Comparison of ENCODE assay signal across 18 mouse cellular contexts in the genomic region with DNA sequence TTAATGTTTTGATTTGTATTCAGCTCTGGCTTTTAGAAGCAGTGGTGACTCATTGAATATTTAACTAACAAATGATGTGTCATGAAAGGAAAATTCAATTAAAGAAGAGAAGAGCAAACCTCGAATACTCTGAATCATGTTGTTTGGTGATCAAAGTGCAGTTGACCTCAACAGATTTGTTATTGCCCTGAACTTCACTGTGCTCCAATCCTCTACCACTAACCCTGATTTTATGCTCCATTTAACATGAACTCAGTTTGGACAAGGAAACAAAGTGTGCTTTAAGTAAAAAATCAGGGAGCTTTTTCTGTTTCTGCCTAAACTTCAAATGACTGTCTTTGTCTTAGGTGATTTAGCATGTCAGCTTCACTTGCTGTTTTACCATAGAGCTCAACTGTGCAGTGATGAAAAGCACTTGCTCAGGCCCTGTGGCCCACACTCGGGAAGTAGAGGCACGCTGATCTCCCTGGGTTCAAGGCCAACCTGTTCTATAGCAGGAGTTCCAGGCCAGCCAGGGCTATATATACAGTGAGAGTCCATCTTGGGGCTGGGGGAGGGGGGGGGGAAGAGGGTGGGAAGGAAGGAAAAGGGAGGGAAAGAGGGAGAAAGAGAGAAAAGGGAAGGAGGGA. TPM values are rescaled to one million over a fixed set of nuclear protein-coding genes. Genes with fewer than 3 reads are reported as not detected.
DNase-seq lines count a peak whose midpoint lies in the region; TF ChIP-seq lines count a peak whose summit lies in the region.
"Had no signal": no experiment of that assay in that cellular context is flagged by ENCODE, and none has a peak within 500 bp of the region (broad histone marks: within the 10 kb centered on the region; RNA-seq: fewer than 3 reads in every experiment).

No protein-coding gene starts in this region.

- no peak for TF ChIP-seq POLR2A in kidney, adult 2 months (IDR thresholded peaks at IDR 0.05; ENCODE audit: low read depth, low read length)
- TF ChIP-seq POLR2A in spleen, adult 2 months (IDR thresholded peaks at IDR 0.05; ENCODE audit: low read depth, low read length) = no peak

- WGBS in kidney, adult 2 months = 36% methylated on average over 3 of the region's 3 CpGs
- 22% methylated on average over 3 of the region's 3 CpGs for WGBS in spleen, adult 2 months

- no peak for TF ChIP-seq CTCF in kidney, adult 2 months (conservative IDR thresholded peaks at IDR 0.05; ENCODE audit: insufficient read depth, insufficient read length, low read depth, low read length)
- no peak for TF ChIP-seq CTCF in spleen, adult 2 months (IDR thresholded peaks at IDR 0.05; ENCODE audit: extremely low read depth, insufficient read depth, insufficient read length, insufficient replicate concordance)

- H3K36me3 ChIP-seq in kidney, adult 2 months (ENCODE audit: control insufficient read depth, insufficient read depth, low read length) = no peaks in the 10 kb centered on the region
- H3K36me3 ChIP-seq in spleen, adult 2 months (ENCODE audit: control insufficient read depth, insufficient read depth, low read length) = no peaks in the 10 kb centered on the region
- H3K36me3 ChIP-seq: hindbrain, embryonic 15.5 days; limb, embryonic 10.5 days; liver, embryonic 15.5 days had no signal

- no peaks in the 10 kb centered on the region for H3K27me3 ChIP-seq in kidney, adult 2 months (replicated peaks; ENCODE audit: control insufficient read depth, insufficient read depth, low read length)
- no peaks in the 10 kb centered on the region for H3K27me3 ChIP-seq in spleen, adult 2 months (ENCODE audit: control insufficient read depth, insufficient read depth, low read length)
- H3K27me3 ChIP-seq: hindbrain, embryonic 15.5 days; liver, embryonic 15.5 days had no signal

- peaks cover 24% of the 10 kb centered on the region for H3K4me1 ChIP-seq in kidney, adult 2 months (ENCODE audit: control insufficient read depth, insufficient read depth, low read length)
- peaks cover 28% of the 10 kb centered on the region for H3K4me1 ChIP-seq in spleen, adult 2 months (ENCODE audit: control insufficient read depth, insufficient read depth, insufficient read length)
- H3K4me1 ChIP-seq: hindbrain, embryonic 15.5 days had no signal

- H3K27ac ChIP-seq in kidney, adult 2 months (ENCODE audit: insufficient read depth, low read depth, low read length) = no peak overlapping the region; the same call in 1 of the 2 replicates
- peak overlapping the region; percentile 80 for H3K27ac ChIP-seq in spleen, adult 2 months (ENCODE audit: insufficient read depth, low read length)
- H3K27ac ChIP-seq: hindbrain, embryonic 15.5 days; limb, embryonic 10.5 days; liver, embryonic 15.5 days had no signal

- DNase-seq in kidney, adult 2 months = peak; percentile 85
- no peak for DNase-seq in kidney, adult 11 months
- DNase-seq in spleen, adult 2 months (ENCODE audit: low read depth in 1 of 2, low spot score in 2 of 2) = no peak
- DNase-seq in spleen, postnatal 10 days (ENCODE audit: low spot score in 2 of 2) = no peak
- peak; percentile 64 for DNase-seq in MN1 (ENCODE audit: low spot score)
- peak; percentile 42 for DNase-seq in retina, postnatal 1 day
- DNase-seq in cerebellum, adult 11-12 months = no peak
- no peak for DNase-seq in adrenal gland, postnatal 4 days (ENCODE audit: low spot score in 2 of 2)
- DNase-seq: adrenal gland, postnatal 36 days; cerebellum, postnatal 25 days; gastrocnemius, postnatal 10 days; heart, postnatal 14 days; layer of hippocampus, postnatal 36 days; right cerebral cortex, adult 18-20 months had no signal

- H3K4me3 ChIP-seq in kidney, adult 2 months (ENCODE audit: insufficient read depth, low read depth, low read length) = no peak overlapping the region
- no peak overlapping the region for H3K4me3 ChIP-seq in spleen, adult 2 months (ENCODE audit: extremely low read depth, insufficient read depth, insufficient read length)
- H3K4me3 ChIP-seq: erythroblast, embryonic 14.5 days; hindbrain, embryonic 15.5 days; limb, embryonic 10.5 days; liver, embryonic 15.5 days had no signal

RNA-seq across cellular contexts. Expression of gene Map3k5, which starts 57.1 kb away (rescaled TPM):
- polyA plus RNA-seq in kidney, adult 2 months (2012; rRNA removed) = 9.0 and 11.3 TPM in 2 replicates
- 4.0 and 4.9 TPM in 2 replicates for polyA plus RNA-seq in spleen, adult 2 months (2012; rRNA removed)
- 10 to 100 TPM; 24.0 to 29.3 TPM for total RNA-seq in adrenal gland, postnatal 4 days (2021)
- polyA plus RNA-seq: erythroblast, embryonic 14.5 days had no signal

Comparison
In these comparisons a context has a peak if more than half of its experiments do, and no peak if none do; other contexts are left out.
1. DNase-seq: peak in kidney, adult 2 months (single experiment), MN1 (single experiment) and retina, postnatal 1 day (single experiment); none in kidney, adult 11 months (single experiment), spleen, adult 2 months (0 of 2), spleen, postnatal 10 days (0 of 2), cerebellum, adult 11-12 months (single experiment) and adrenal gland, postnatal 4 days (0 of 2).